Mouse (Mus musculus) intestine, embryonic 14.5 days (tissue): ENCODE data around the gene St3gal3. TPM values are rescaled to one million over a fixed set of nuclear protein-coding genes. Genes with fewer than 3 reads are reported as not detected.

Experiments
- ATAC-seq: fragments of 200-750 bp; cut with Nextera tagmentation; replicated peaks from 2 replicates; pipeline ENCODE4 v1.8.0; 2017; ENCODE audit warnings: low read depth, moderate number of reproducible peaks, moderate TSS enrichment, moderate library complexity; ENCODE audit not compliant: low FRiP score, low TSS enrichment
- DNase-seq: peaks from one replicate; pipeline ENCODE4 v3.0.0-alpha.2; 2018; ENCODE audit warnings: low spot score
- H3K27ac ChIP-seq: fragments of 300-500 bp; sonication (generic); 2 replicates; pipeline ENCODE4 v1.5.1; 2014; ENCODE audit warnings: low read depth, mild to moderate bottlenecking, control low read depth
- H3K27me3 ChIP-seq: fragments of 300-500 bp; sonication (generic); replicated peaks from 2 replicates; pipeline ENCODE4 v1.6.1; 2014; ENCODE audit warnings: low read length, control low read depth; ENCODE audit not compliant: control insufficient read depth, insufficient read depth
- H3K36me3 ChIP-seq: fragments of 300-500 bp; sonication (generic); 2 replicates; pipeline ENCODE4 v1.6.1; 2014; ENCODE audit warnings: low read length, control low read depth; ENCODE audit not compliant: control insufficient read depth, insufficient read depth
- H3K4me1 ChIP-seq: fragments of 300-500 bp; sonication (generic); replicated peaks from 2 replicates; pipeline ENCODE4 v1.6.1; 2014; ENCODE audit warnings: low read length, control low read depth, mixed read lengths; ENCODE audit not compliant: control insufficient read depth, insufficient read depth
- H3K4me2 ChIP-seq: fragments of 300-500 bp; sonication (generic); 2 replicates; pipeline ENCODE4 v1.6.1; 2014; ENCODE audit warnings: low read length
- H3K4me3 ChIP-seq: fragments of 300-500 bp; sonication (generic); 2 replicates; pipeline ENCODE4 v1.5.1; 2014; ENCODE audit warnings: low read depth, low read length, control low read depth, mixed read lengths
- H3K9ac ChIP-seq: fragments of 300-500 bp; sonication (generic); 2 replicates; pipeline ENCODE4 v1.6.1; 2014; ENCODE audit warnings: mild to moderate bottlenecking, low read length
- H3K9me3 ChIP-seq: fragments of 300-500 bp; sonication (generic); 2 replicates; pipeline ENCODE4 v1.6.1; 2016; ENCODE audit warnings: low read length, control low read depth; ENCODE audit not compliant: control insufficient read depth
- WGBS: fragments of 180-500 bp; shearing (Covaris S2); extraction: QIAGEN DNeasy Blood & Tissue Kit; methylation state at CpG from one replicate; pipeline ENCODE4 v1.1.7; 2014; 5-methylcytosine and 5-hydroxymethylcytosine counted together
- polyA plus RNA-seq: library from polyadenylated mRNA; unstranded; fragments of >200 nt; fragmentation: Nextera tagmentation; extraction: Ambion mirVana; gene quantifications from 2 replicates; pipeline ENCODE4 v1.2.1, GENCODE M21; 2014

Gene St3gal3
- polyA plus RNA-seq, 1 experiment from 2014 or later, result 4.7 TPM

GRCm38 (mm10) chr4:117918261-117918660, 216.5 kb downstream of the St3gal3 start:
- H3K27me3 ChIP-seq, result no peaks in the 10 kb centered on the region
- peak overlapping the region; percentile 67 for H3K27ac ChIP-seq
- no peak overlapping the region for H3K4me2 ChIP-seq
- no peaks in the 10 kb centered on the region for H3K9me3 ChIP-seq
- WGBS, result 29% methylated on average over 3 of the region's 3 CpGs
- H3K4me1 ChIP-seq, result peaks cover 25% of the 10 kb centered on the region
- peak; percentile 71 for DNase-seq
- H3K9ac ChIP-seq, result no peak overlapping the region
- H3K36me3 ChIP-seq, result no peaks in the 10 kb centered on the region
- no peak overlapping the region for H3K4me3 ChIP-seq
- ATAC-seq, result no peak

DNA sequence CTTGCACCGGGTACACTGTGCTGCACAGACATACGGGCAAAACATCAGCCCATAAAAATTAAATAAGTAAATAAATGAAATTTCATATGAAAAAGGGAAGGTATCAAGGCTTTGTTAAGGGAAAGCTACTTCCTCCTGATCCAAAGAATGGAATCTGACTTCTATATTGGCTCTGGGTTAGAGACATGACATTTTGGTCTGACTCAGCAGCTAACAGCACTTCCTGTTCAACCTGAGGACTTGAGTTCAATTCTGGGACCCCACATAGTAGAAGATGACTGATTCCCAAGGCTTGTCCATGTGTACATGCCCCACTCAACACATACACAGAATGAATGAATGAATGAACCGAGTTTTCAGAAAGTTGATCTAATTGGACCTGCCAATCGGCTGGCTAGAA, 216.9 kb downstream of the St3gal3 start:
- no peaks in the 10 kb centered on the region for H3K9me3 ChIP-seq
- ATAC-seq (no peak), DNase-seq (no peak)
- WGBS, result 91% methylated on average over 4 of the region's 4 CpGs
- no peak overlapping the region for H3K4me3 ChIP-seq
- H3K27ac ChIP-seq, result peak overlapping the region; percentile 67
- H3K27me3 ChIP-seq, result no peaks in the 10 kb centered on the region
- H3K4me1 ChIP-seq, result peaks cover 29% of the 10 kb centered on the region
- no peak overlapping the region for H3K4me2 ChIP-seq
- H3K36me3 ChIP-seq, result no peaks in the 10 kb centered on the region
- H3K9ac ChIP-seq, result no peak overlapping the region

GRCm38 (mm10) chr4:117917402-117917801, 217.3 kb downstream of the St3gal3 start:
- no peak overlapping the region for H3K9ac ChIP-seq
- H3K4me1 ChIP-seq, result peaks cover 33% of the 10 kb centered on the region
- H3K36me3 ChIP-seq, result no peaks in the 10 kb centered on the region
- H3K4me3 ChIP-seq, result no peak overlapping the region
- peak overlapping the region; percentile 67; the same call in 1 of the 2 replicates for H3K27ac ChIP-seq
- no peaks in the 10 kb centered on the region for H3K27me3 ChIP-seq
- 93% methylated on average over 4 of the region's 4 CpGs for WGBS
- ATAC-seq (no peak), DNase-seq (no peak)
- no peaks in the 10 kb centered on the region for H3K9me3 ChIP-seq
- no peak overlapping the region for H3K4me2 ChIP-seq

- no peaks in the 10 kb centered on the region for H3K27me3 ChIP-seq
- peaks cover 34% of the 10 kb centered on the region for H3K4me1 ChIP-seq
- no peak overlapping the region for H3K4me3 ChIP-seq
- DNase-seq (no peak), ATAC-seq (no peak)
- H3K27ac ChIP-seq, result no peak overlapping the region
- H3K9me3 ChIP-seq, result no peaks in the 10 kb centered on the region
- H3K4me2 ChIP-seq, result peak overlapping the region; percentile 84; the same call in 1 of the 2 replicates
- 69% methylated on average over 5 of the region's 5 CpGs for WGBS
- peaks cover 10% of the 10 kb centered on the region for H3K36me3 ChIP-seq
- H3K9ac ChIP-seq, result no peak overlapping the region
Measured at GRCm38 (mm10) chr4:117916386-117916785, 218.3 kb downstream of the St3gal3 start.

- DNase-seq (no peak), ATAC-seq (no peak)
- Histone ChIP-seq H3K9ac (peak overlapping the region; percentile 75), H3K4me2 (peak overlapping the region; percentile 84), H3K9me3 (no peaks in the 10 kb centered on the region), H3K4me1 (peaks cover 34% of the 10 kb centered on the region), H3K36me3 (peaks cover 14% of the 10 kb centered on the region), H3K4me3 (peak overlapping the region; percentile 85), H3K27ac (peak overlapping the region; percentile 79; the same call in 1 of the 2 replicates), H3K27me3 (no peaks in the 10 kb centered on the region)
- WGBS, result 7% methylated on average over 19 of the region's 19 CpGs
Measured at GRCm38 (mm10) chr4:117915489-117916105, 219.1 kb downstream of the St3gal3 start.

GRCm38 (mm10) chr4:117914591-117915442, 219.9 kb downstream of the St3gal3 start, which contains the start of gene Ipo13:
Gene Ipo13 (minus strand): TSS chr4:117914999.
- Histone ChIP-seq H3K4me1 (peaks cover 34% of the 10 kb centered on the region), H3K27ac (peak within 1 kb of the TSS; percentile 79), H3K4me2 (peak within 1 kb of the TSS; percentile 84), H3K4me3 (peak within 1 kb of the TSS; percentile 85), H3K9me3 (no peaks in the 10 kb centered on the region), H3K9ac (peak within 1 kb of the TSS; percentile 75), H3K27me3 (no peaks in the 10 kb centered on the region), H3K36me3 (peaks cover 14% of the 10 kb centered on the region)
- whole genome bisulfite sequencing, result under 1% methylated on average over 59 of the region's 61 CpGs
- ATAC-seq, result peak; percentile 95
- DNase-seq, result peak; percentile 100

GRCm38 (mm10) chr4:117914031-117914430, 220.7 kb downstream of the St3gal3 start:
- peak overlapping the region; percentile 75 for H3K9ac ChIP-seq
- H3K9me3 ChIP-seq, result no peaks in the 10 kb centered on the region
- H3K4me2 ChIP-seq, result peak overlapping the region; percentile 84
- H3K4me3 ChIP-seq, result peak overlapping the region; percentile 85
- peaks cover 14% of the 10 kb centered on the region for H3K36me3 ChIP-seq
- 18% methylated on average over 8 of the region's 8 CpGs for WGBS
- ATAC-seq (no peak), DNase-seq (no peak)
- no peak overlapping the region for H3K27ac ChIP-seq
- H3K27me3 ChIP-seq, result no peaks in the 10 kb centered on the region
- H3K4me1 ChIP-seq, result peaks cover 34% of the 10 kb centered on the region

DNA sequence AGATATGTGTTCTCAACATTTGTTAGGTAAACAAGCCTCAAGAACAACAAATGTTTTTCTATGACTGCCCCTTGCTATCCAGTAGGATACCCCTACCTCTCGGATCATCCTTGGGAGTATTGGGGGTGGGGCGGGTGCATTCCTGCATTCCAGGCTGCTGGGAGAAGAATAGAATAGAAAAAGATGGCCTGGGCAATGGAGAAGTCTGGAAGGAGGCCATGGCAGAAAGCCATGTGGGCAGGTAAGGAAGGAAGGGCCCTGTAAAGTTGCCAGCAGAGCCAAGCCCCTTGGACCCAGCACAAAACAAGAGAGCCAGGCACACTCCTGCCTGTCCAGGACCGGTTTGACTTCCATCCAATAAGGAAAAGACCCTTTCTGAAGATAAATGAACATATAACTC, 221.3 kb downstream of the St3gal3 start:
- no peak overlapping the region for H3K9ac ChIP-seq
- DNase-seq, result no peak
- H3K27ac ChIP-seq, result no peak overlapping the region
- H3K4me3 ChIP-seq, result peak overlapping the region; percentile 85
- no peaks in the 10 kb centered on the region for H3K9me3 ChIP-seq
- peaks cover 36% of the 10 kb centered on the region for H3K4me1 ChIP-seq
- H3K4me2 ChIP-seq, result peak overlapping the region; percentile 84
- H3K36me3 ChIP-seq, result peaks cover 15% of the 10 kb centered on the region
- no peak for ATAC-seq
- 50% methylated on average over 3 of the region's 3 CpGs for WGBS
- no peaks in the 10 kb centered on the region for H3K27me3 ChIP-seq
